Mouse (Mus musculus) R1 (cell line): ENCODE measurements around the gene Hes3.

Experiments
- DNase-seq: peaks from one replicate; pipeline ENCODE4 v3.0.0-alpha.2; 2018; ENCODE audit warnings: low read depth, low spot score

Gene Hes3

GRCm38 (mm10) chr4:152281601-152282000, 9.9 kb downstream of the Hes3 start:
- DNase-seq = no peak

GRCm38 (mm10) chr4:152278986-152279385, 12.5 kb downstream of the Hes3 start:
- DNase-seq = no peak

- peak; percentile 91 for DNase-seq
Observed at GRCm38 (mm10) chr4:152277916-152278315, 13.5 kb downstream of the Hes3 start.

GRCm38 (mm10) chr4:152276389-152277347, 14.8 kb downstream of the Hes3 start:
- peak; percentile 71 for DNase-seq

- DNase-seq = peak; percentile 70
Observed at GRCm38 (mm10) chr4:152274681-152275131, 16.8 kb downstream of the Hes3 start.

GRCm38 (mm10) chr4:152273621-152274236, 17.7 kb downstream of the Hes3 start, which contains the start of gene Gpr153:
Gene Gpr153, plus strand, starts transcription at chr4:152274232.
- peak; percentile 82 for DNase-seq

- DNase-seq = no peak
Observed at GRCm38 (mm10) chr4:152273191-152273590, 18.3 kb downstream of the Hes3 start.

- DNase-seq = no peak
Observed at GRCm38 (mm10) chr4:152272449-152273049, 18.9 kb downstream of the Hes3 start.

GRCm38 (mm10) chr4:152272006-152272405, 19.5 kb downstream of the Hes3 start:
- DNase-seq = no peak

- no peak for DNase-seq
Observed at GRCm38 (mm10) chr4:152271334-152271733, 20.1 kb downstream of the Hes3 start.

GRCm38 (mm10) chr4:152270599-152270998, 20.9 kb downstream of the Hes3 start:
- DNase-seq = no peak

GRCm38 (mm10) chr4:152269967-152270366, 21.5 kb downstream of the Hes3 start:
- no peak for DNase-seq

GRCm38 (mm10) chr4:152267748-152268369, 23.6 kb downstream of the Hes3 start:
- no peak for DNase-seq

- no peak for DNase-seq
Observed at GRCm38 (mm10) chr4:152266236-152266895, 25.1 kb downstream of the Hes3 start.

- no peak for DNase-seq
Observed at GRCm38 (mm10) chr4:152265791-152266190, 25.7 kb downstream of the Hes3 start.

GRCm38 (mm10) chr4:152264867-152265568, 26.4 kb downstream of the Hes3 start:
- peak; percentile 77 for DNase-seq

GRCm38 (mm10) chr4:152264177-152264530, 27.3 kb downstream of the Hes3 start:
- DNase-seq = no peak

- peak; percentile 95 for DNase-seq
Observed at GRCm38 (mm10) chr4:152263512-152264176, 27.8 kb downstream of the Hes3 start.

- peak; percentile 47 for DNase-seq
Observed at GRCm38 (mm10) chr4:152263089-152263488, 28.4 kb downstream of the Hes3 start.

GRCm38 (mm10) chr4:152262187-152262586, 29.3 kb downstream of the Hes3 start:
- DNase-seq = no peak
